Mouse (Mus musculus) regulatory T cell (primary cell): ENCODE measurements around the gene Ssb.
"Not testable (repeated sequence)": the region's sequence is repeated elsewhere in the genome, so short reads cannot be mapped to it uniquely, and the experiment has no call there.

ENCODE experiments used
- in situ Hi-C: fragments of 300-600 bp; cut with MboI, MseI; formaldehyde crosslinking; loops from one replicate; pipeline ENCODE4 v1.15.1; 2025; ENCODE audit warnings: high pct_unique_total_duplicates

The Ssb gene

GRCm38 (mm10) chr2:69862117-69862657, 825 bp downstream of the Ssb start:
- in situ Hi-C loops = no loop called here

GRCm38 (mm10) chr2:69883990-69884391, 22.6 kb downstream of the Ssb start:
- in situ Hi-C loops = no loop called here

- in situ Hi-C loops = no loop called here
Measured at GRCm38 (mm10) chr2:69884581-69884980, 23.2 kb downstream of the Ssb start.

- in situ Hi-C loops = no loop called here
Measured at GRCm38 (mm10) chr2:69885050-69885449, 23.7 kb downstream of the Ssb start.

- in situ Hi-C loops = no loop called here
Measured at GRCm38 (mm10) chr2:69885451-69886305, 24.3 kb downstream of the Ssb start, which contains the start of gene Mettl5. Gene Mettl5, minus strand, starts transcription at chr2:69885615.

GRCm38 (mm10) chr2:69888957-69889356, 27.6 kb downstream of the Ssb start:
- in situ Hi-C loops = no loop called here

- in situ Hi-C loops = no loop called here
Measured at GRCm38 (mm10) chr2:69890843-69891242, 29.5 kb downstream of the Ssb start.

GRCm38 (mm10) chr2:69893145-69893544, 31.8 kb downstream of the Ssb start:
- in situ Hi-C loops = no loop called here

GRCm38 (mm10) chr2:69893891-69894290, 32.5 kb downstream of the Ssb start:
- in situ Hi-C loops = no loop called here

GRCm38 (mm10) chr2:69895502-69896223, 34.3 kb downstream of the Ssb start:
- in situ Hi-C loops = no loop called here

- in situ Hi-C loops = no loop called here
Measured at GRCm38 (mm10) chr2:69896224-69896581, 34.8 kb downstream of the Ssb start.

- in situ Hi-C loops = no loop called here
Measured at GRCm38 (mm10) chr2:69897039-69897617, 35.8 kb downstream of the Ssb start, which contains the start of gene Ubr3. Gene Ubr3, plus strand, starts transcription at chr2:69897246.

- in situ Hi-C loops = no loop called here
Measured at GRCm38 (mm10) chr2:69897618-69898575, 36.5 kb downstream of the Ssb start.

GRCm38 (mm10) chr2:69903541-69903940, 42.2 kb downstream of the Ssb start:
- in situ Hi-C loops = no loop called here

- in situ Hi-C loops = not testable (repeated sequence)
Measured at GRCm38 (mm10) chr2:69907394-69907793, 46.0 kb downstream of the Ssb start.

GRCm38 (mm10) chr2:69912801-69913200, 51.4 kb downstream of the Ssb start:
- in situ Hi-C loops = no loop called here

- in situ Hi-C loops = loop anchor here (5.0 kb wide), 1 partner anchor 50 kb away; no protein-coding TSS in a partner anchor
Measured at GRCm38 (mm10) chr2:69917301-69917700, 55.9 kb downstream of the Ssb start.
